In the genomic region with DNA sequence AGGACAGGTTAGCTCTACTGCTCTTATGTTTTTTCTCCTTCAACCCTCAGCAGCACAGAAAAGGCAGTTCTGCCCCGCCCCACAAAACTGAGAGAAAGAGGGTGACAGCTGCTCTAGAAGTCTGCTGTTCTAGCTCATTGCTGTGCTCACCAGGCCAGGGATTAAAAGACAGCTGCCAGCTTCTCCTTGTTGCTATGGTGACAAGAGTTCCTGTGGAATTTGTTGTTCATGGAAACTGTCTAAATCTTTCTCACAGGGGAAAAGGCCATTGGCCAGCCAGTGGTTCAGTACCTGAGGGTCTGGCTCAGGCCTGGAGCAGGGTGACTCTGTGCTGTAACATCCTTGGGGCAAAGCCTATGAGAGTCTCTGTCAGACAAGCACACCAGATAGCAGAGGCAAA, we compare ENCODE assay signal across 15 mouse cellular contexts.
DNase-seq lines count a peak whose midpoint lies in the region; ATAC-seq and TF ChIP-seq lines count a peak whose summit lies in the region.
"Had no signal": no experiment of that assay in that cellular context is flagged by ENCODE, and none has a peak within 500 bp of the region (broad histone marks: within the 10 kb centered on the region; RNA-seq: fewer than 3 reads in every experiment).

No protein-coding gene starts in this region.

- 77% methylated on average over 1 of the region's 1 CpGs for WGBS in forebrain, embryonic 10.5 days
- 38% methylated on average over 1 of the region's 1 CpGs for WGBS in midbrain, embryonic 14.5 days
- 50% methylated on average over 1 of the region's 1 CpGs for WGBS in lung, postnatal 0 days

- no peak overlapping the region for H3K27ac ChIP-seq in forebrain, embryonic 10.5 days
- no peak overlapping the region for H3K27ac ChIP-seq in midbrain, embryonic 14.5 days (replicated peaks; ENCODE audit: low read depth, low read length)
- H3K27ac ChIP-seq in lung, postnatal 0 days (ENCODE audit: low read length), result no peak overlapping the region
- H3K27ac ChIP-seq: limb, embryonic 12.5 days; neural tube, embryonic 13.5 days had no signal

- DNase-seq in embryo, embryonic 10 days (ENCODE audit: low spot score), result peak; percentile 33
- DNase-seq in forebrain, embryonic 10.5 days (ENCODE audit: extremely low spot score, low spot score), result peak; percentile 15
- DNase-seq in layer of hippocampus, adult 11-12 months (ENCODE audit: low spot score), result peak; percentile 15
- peak; percentile 62 for DNase-seq in midbrain, embryonic 14.5 days
- DNase-seq in heart, postnatal 36 days, result no peak
- no peak for DNase-seq in lung, postnatal 0 days (ENCODE audit: low spot score)
- no peak for DNase-seq in ovary, adult 18-20 months (ENCODE audit: low spot score)
- DNase-seq: kidney, adult 9 months; lung, postnatal 4 days; thymus, postnatal 4 days had no signal

- no peaks in the 10 kb centered on the region for H3K36me3 ChIP-seq in forebrain, embryonic 10.5 days (replicated peaks)
- H3K36me3 ChIP-seq in midbrain, embryonic 14.5 days (ENCODE audit: control insufficient read depth, insufficient read depth, low read length), result no peaks in the 10 kb centered on the region
- no peaks in the 10 kb centered on the region for H3K36me3 ChIP-seq in lung, postnatal 0 days (ENCODE audit: insufficient read depth, low read length)
- H3K36me3 ChIP-seq: limb, embryonic 12.5 days; neural tube, embryonic 13.5 days had no signal

- TF ChIP-seq CTCF in lung, postnatal 0 days (IDR thresholded peaks at IDR 0.05), result no peak

- peaks cover 6% of the 10 kb centered on the region; the same call in 1 of the 2 replicates for H3K4me1 ChIP-seq in forebrain, embryonic 10.5 days
- no peaks in the 10 kb centered on the region for H3K4me1 ChIP-seq in midbrain, embryonic 14.5 days (ENCODE audit: control insufficient read depth, insufficient read depth, low read length)
- H3K4me1 ChIP-seq in lung, postnatal 0 days (ENCODE audit: insufficient read depth, low read depth, low read length), result no peaks in the 10 kb centered on the region
- H3K4me1 ChIP-seq: limb, embryonic 12.5 days; neural tube, embryonic 13.5 days had no signal

- TF ChIP-seq EP300 in lung, postnatal 0 days (IDR thresholded peaks at IDR 0.05), result no peak

- intact Hi-C loops in heart, postnatal 36 days (cut with DNase I), result no loop called here

- no peaks in the 10 kb centered on the region for H3K9me3 ChIP-seq in forebrain, embryonic 10.5 days
- no peaks in the 10 kb centered on the region for H3K9me3 ChIP-seq in midbrain, embryonic 14.5 days (ENCODE audit: control insufficient read depth, low read length)
- H3K9me3 ChIP-seq in lung, postnatal 0 days (ENCODE audit: low read length), result no peaks in the 10 kb centered on the region
- H3K9me3 ChIP-seq: limb, embryonic 12.5 days; neural tube, embryonic 13.5 days had no signal

- peak; percentile 70 for ATAC-seq in midbrain, embryonic 14.5 days (ENCODE audit: low FRiP score, low TSS enrichment)
- ATAC-seq in cerebellum, adult (ENCODE audit: insufficient number of reproducible peaks, low FRiP score, low TSS enrichment), result no peak
- no peak for ATAC-seq in lung, postnatal 0 days

- no peak overlapping the region for H3K4me2 ChIP-seq in midbrain, embryonic 14.5 days (ENCODE audit: low read length)
- no peak overlapping the region for H3K4me2 ChIP-seq in lung, postnatal 0 days (replicated peaks; ENCODE audit: low read depth, low read length)
- H3K4me2 ChIP-seq: heart, embryonic 11.5 days; limb, embryonic 12.5 days; neural tube, embryonic 13.5 days had no signal

- H3K9ac ChIP-seq in midbrain, embryonic 14.5 days (replicated peaks; ENCODE audit: low read length), result no peak overlapping the region
- no peak overlapping the region for H3K9ac ChIP-seq in lung, postnatal 0 days (replicated peaks; ENCODE audit: low read depth)
- H3K9ac ChIP-seq: limb, embryonic 12.5 days; neural tube, embryonic 13.5 days had no signal

- H3K4me3 ChIP-seq in forebrain, embryonic 10.5 days, result no peak overlapping the region
- H3K4me3 ChIP-seq in midbrain, embryonic 14.5 days (replicated peaks; ENCODE audit: low read depth, low read length), result no peak overlapping the region
- no peak overlapping the region for H3K4me3 ChIP-seq in lung, postnatal 0 days (ENCODE audit: low read depth, low read length)
- H3K4me3 ChIP-seq: erythroblast, embryonic 14.5 days; limb, embryonic 12.5 days; neural tube, embryonic 13.5 days had no signal

- no peaks in the 10 kb centered on the region for H3K27me3 ChIP-seq in forebrain, embryonic 10.5 days (ENCODE audit: poor library complexity, severe bottlenecking)
- no peaks in the 10 kb centered on the region for H3K27me3 ChIP-seq in midbrain, embryonic 14.5 days (ENCODE audit: control insufficient read depth, insufficient read depth, low read length)
- no peaks in the 10 kb centered on the region for H3K27me3 ChIP-seq in lung, postnatal 0 days (replicated peaks; ENCODE audit: insufficient read depth, low read length)
- H3K27me3 ChIP-seq: limb, embryonic 12.5 days; neural tube, embryonic 13.5 days had no signal

Comparison
In these comparisons a context has a peak if more than half of its experiments do, and no peak if none do; other contexts are left out.
1. DNase-seq: peak in embryo, embryonic 10 days (single experiment), forebrain, embryonic 10.5 days (single experiment), layer of hippocampus, adult 11-12 months (single experiment) and midbrain, embryonic 14.5 days (single experiment); none in heart, postnatal 36 days (0 of 2), lung, postnatal 0 days (single experiment) and ovary, adult 18-20 months (single experiment).